Mouse (Mus musculus) hindbrain, embryonic 13.5 days (tissue): ENCODE data around the gene Kap. TPM values are rescaled to one million over a fixed set of nuclear protein-coding genes. Genes with fewer than 3 reads are reported as not detected.
A peak's percentile ranks its signal among the peaks of the same experiment; 100 is the strongest.
"Not testable (repeated sequence)": the region's sequence is repeated elsewhere in the genome, so short reads cannot be mapped to it uniquely, and the experiment has no call there.

ENCODE experiments used
- ATAC-seq: fragments of 200-750 bp; cut with Nextera tagmentation; 2 replicates; pipeline ENCODE4 v1.8.0; 2017; ENCODE audit warnings: moderate TSS enrichment; ENCODE audit not compliant: low FRiP score
- H3K27ac ChIP-seq: fragments of 300-500 bp; sonication (generic); 2 replicates; pipeline ENCODE4 v1.5.1; 2015; ENCODE audit warnings: inconsistent platforms, mild to moderate bottlenecking, moderate library complexity
- H3K27me3 ChIP-seq: fragments of 300-500 bp; sonication (generic); 2 replicates; pipeline ENCODE4 v1.6.1; 2015; ENCODE audit warnings: mild to moderate bottlenecking, inconsistent platforms
- H3K36me3 ChIP-seq: fragments of 300-500 bp; sonication (generic); 2 replicates; pipeline ENCODE4 v1.6.1; 2015; ENCODE audit warnings: mild to moderate bottlenecking, inconsistent platforms
- H3K4me1 ChIP-seq: fragments of 300-500 bp; sonication (generic); replicated peaks from 2 replicates; pipeline ENCODE4 v1.6.1; 2015; ENCODE audit warnings: inconsistent platforms
- H3K4me2 ChIP-seq: fragments of 300-500 bp; sonication (generic); 2 replicates; pipeline ENCODE4 v1.6.1; 2015; ENCODE audit warnings: inconsistent platforms, mild to moderate bottlenecking, moderate library complexity
- H3K4me3 ChIP-seq: fragments of 300-500 bp; sonication (generic); 2 replicates; pipeline ENCODE4 v1.5.1; 2015; ENCODE audit warnings: mild to moderate bottlenecking, inconsistent platforms
- H3K9ac ChIP-seq: fragments of 300-500 bp; sonication (generic); 2 replicates; pipeline ENCODE4 v1.6.1; 2015; ENCODE audit warnings: mild to moderate bottlenecking, inconsistent platforms
- H3K9me3 ChIP-seq: fragments of 300-500 bp; sonication (generic); 2 replicates; pipeline ENCODE4 v1.6.1; 2016; ENCODE audit warnings: inconsistent platforms
- WGBS: fragments of 180-500 bp; shearing (Covaris S2); methylation state at CpG from one replicate; pipeline ENCODE4 v1.1.7; 2015; 5-methylcytosine and 5-hydroxymethylcytosine counted together
- polyA plus RNA-seq: library from polyadenylated mRNA; unstranded; fragments of >200 nt; fragmentation: Nextera tagmentation; extraction: Ambion mirVana; gene quantifications from 2 replicates; pipeline ENCODE4 v1.2.1, GENCODE M21; 2015

The Kap gene
- not detected in 2 replicates for polyA plus RNA-seq

DNA sequence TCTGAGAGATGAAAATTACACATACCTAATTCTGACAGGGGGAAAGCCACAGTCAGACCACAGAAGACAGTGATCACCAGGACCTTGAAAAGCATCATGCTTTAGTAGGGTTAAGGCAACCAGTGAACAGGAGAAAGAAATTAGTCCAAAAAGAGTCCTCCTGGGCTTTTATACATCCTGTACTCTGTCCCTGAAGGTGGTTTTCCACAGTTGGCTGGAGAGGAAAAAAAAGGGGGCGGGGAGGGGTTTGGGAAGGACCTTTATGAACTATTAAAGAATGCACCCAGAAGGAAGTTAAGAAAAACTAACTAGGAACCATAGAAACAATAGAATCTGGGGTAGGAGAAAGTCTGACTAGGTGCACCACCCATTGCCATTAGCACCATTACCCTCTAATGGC is at the start of gene Kap:
TSS of gene Kap (minus strand) at position 237 of the 400 bp plus-strand sequence.
- no peak for ATAC-seq
- Histone ChIP-seq H3K36me3 (no peaks in the 10 kb centered on the region), H3K4me1 (no peaks in the 10 kb centered on the region), H3K9ac (no peak within 1 kb of the TSS), H3K4me3 (no peak within 1 kb of the TSS), H3K9me3 (no peaks in the 10 kb centered on the region; the same call in 1 of the 2 replicates), H3K27me3 (no peaks in the 10 kb centered on the region), H3K4me2 (no peak within 1 kb of the TSS), H3K27ac (no peak within 1 kb of the TSS)
- 83% methylated on average over 1 of the region's 1 CpGs for WGBS

DNA sequence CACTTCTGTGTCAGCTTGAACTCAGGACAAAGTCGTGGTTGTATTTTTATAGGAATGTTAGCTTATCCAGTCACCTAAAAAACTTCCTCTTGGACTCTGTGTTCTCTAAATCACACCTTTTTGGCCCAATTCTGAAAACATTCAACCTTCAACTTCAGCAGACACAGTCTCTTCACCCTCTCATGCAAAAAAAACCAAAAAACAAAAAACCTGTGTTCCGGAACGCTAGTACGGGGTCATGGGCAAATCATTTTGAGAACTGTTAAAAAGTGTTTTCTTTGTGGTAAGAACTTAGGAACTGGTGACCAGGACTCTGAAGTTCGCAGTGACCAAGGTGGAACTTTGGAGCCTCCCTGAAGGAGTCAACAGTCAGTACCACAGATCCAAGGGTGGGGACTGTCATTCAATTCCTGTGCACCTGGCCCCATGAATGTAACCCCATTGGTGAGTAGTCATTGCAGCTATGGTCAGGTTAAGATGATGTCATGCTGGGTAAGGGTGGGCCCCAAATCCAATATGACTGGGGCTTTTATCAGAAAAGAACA is 32.4 kb upstream of the Kap start:
- Histone ChIP-seq H3K4me1 (no peaks in the 10 kb centered on the region), H3K27me3 (no peaks in the 10 kb centered on the region), H3K36me3 (no peaks in the 10 kb centered on the region), H3K9ac (no peak overlapping the region), H3K27ac (no peak overlapping the region), H3K9me3 (no peaks in the 10 kb centered on the region), H3K4me3 (no peak overlapping the region), H3K4me2 (no peak overlapping the region)
- WGBS, result 87% methylated on average over 5 of the region's 5 CpGs
- no peak for ATAC-seq

DNA sequence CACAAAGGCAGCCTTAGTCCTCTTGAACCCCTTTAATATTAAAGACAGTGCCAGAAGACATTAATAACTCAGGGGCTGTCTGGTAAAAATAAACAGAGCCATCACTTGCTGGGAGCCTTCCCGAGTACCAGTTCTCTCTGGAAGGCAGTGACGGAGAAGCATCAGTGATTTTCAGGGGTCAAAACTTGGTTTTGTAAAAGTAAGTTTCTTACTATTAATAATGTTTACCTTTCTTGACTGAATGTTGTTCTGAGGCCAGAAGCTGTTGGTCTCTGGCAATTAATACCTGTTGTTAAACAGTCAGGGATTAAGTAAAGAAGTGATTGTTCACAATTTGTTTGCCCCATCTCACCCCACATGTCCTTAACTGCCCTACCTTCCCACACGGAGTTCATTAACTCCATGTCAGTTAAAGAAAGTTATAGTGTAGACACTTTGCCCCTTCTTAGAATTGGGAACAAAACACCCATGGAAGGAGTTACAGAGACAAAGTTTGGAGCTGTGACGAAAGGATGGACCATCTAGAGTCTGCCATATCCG is 30.0 kb upstream of the Kap start:
- 85% methylated on average over 5 of the region's 5 CpGs for WGBS

DNA sequence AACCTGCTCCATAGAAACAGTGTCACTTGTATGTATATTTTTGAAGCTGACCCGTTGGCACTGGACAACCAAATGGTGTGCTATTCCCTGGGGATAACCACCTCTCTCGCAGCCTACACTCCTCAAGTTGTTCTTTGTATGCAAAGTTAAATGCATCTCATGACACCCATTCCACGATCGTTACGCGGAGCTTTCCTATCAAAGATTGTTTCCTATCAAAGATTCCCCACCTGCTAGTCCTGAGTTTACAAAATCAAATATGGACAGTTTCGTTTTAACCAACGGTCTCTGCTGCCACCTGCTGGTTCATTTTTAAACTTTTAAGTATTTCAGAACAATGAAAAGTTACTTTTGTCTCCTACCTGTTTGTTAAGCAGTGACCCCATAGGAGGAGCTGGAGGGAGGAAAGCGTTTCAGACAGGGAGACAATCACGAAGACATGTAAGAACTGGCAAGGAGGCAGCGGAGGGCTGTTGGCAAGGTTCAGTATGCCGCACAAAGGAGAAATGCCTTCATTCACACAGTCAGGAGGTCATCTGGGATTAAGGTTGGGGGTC is 22.4 kb upstream of the Kap start:
- no peaks in the 10 kb centered on the region for H3K9me3 ChIP-seq
- no peak overlapping the region for H3K9ac ChIP-seq
- no peaks in the 10 kb centered on the region for H3K27me3 ChIP-seq
- peak; percentile 61 for ATAC-seq
- no peaks in the 10 kb centered on the region for H3K4me1 ChIP-seq
- no peak overlapping the region for H3K27ac ChIP-seq
- H3K4me3 ChIP-seq, result no peak overlapping the region
- whole genome bisulfite sequencing, result 36% methylated on average over 12 of the region's 12 CpGs
- no peak overlapping the region for H3K4me2 ChIP-seq
- H3K36me3 ChIP-seq, result no peaks in the 10 kb centered on the region

More for the DNA sequence above, 30.0 kb upstream of the Kap start:
- Histone ChIP-seq H3K4me1 (no peaks in the 10 kb centered on the region), H3K4me2 (no peak overlapping the region), H3K27me3 (no peaks in the 10 kb centered on the region), H3K4me3 (no peak overlapping the region), H3K9ac (no peak overlapping the region), H3K9me3 (no peaks in the 10 kb centered on the region), H3K36me3 (no peaks in the 10 kb centered on the region), H3K27ac (no peak overlapping the region)
- no peak for ATAC-seq

DNA sequence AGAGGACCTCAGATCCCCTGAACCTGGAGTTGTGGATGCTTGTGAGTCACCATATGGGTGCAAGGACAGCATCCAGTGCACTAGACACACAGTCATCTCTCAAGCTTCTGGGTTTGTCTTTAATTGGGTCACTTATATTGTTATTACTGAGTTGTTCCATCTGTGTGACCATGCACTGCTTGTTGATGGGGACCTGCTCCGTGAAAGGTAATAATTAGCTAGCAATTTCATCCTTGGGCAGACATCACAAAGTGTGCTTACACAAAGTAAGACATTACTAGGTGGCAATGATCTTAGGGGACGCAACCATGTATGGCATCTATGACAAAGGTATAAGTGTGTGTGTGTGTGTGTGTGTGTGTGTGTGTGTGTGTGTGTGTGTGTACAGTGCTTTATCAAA is 19.1 kb upstream of the Kap start:
- Histone ChIP-seq H3K4me3 (no peak overlapping the region), H3K27ac (no peak overlapping the region), H3K36me3 (no peaks in the 10 kb centered on the region), H3K4me1 (no peaks in the 10 kb centered on the region), H3K9ac (no peak overlapping the region), H3K4me2 (no peak overlapping the region), H3K9me3 (no peaks in the 10 kb centered on the region), H3K27me3 (no peaks in the 10 kb centered on the region)
- no peak for ATAC-seq
- 85% methylated on average over 2 of the region's 2 CpGs for WGBS

DNA sequence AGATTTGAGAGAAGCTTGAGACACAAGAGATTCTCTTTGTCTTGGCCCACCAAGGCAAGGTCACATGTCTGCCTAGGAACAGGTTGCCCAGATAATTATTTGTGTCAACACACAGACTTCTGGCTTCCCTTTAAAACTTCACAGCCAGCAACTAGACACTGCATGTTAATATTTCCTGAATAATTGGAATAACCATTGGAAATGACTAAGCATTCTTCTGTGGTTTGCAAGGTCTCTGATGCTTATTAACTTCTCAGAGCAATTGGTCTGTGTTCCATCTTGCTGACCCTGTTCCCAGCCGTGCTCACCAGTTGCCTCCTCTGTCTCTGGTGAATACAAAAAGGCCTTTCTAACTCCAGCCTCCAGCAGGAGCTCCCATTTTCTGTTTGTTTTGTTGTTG is 17.6 kb upstream of the Kap start:
- Histone ChIP-seq H3K4me2 (no peak overlapping the region), H3K9ac (no peak overlapping the region), H3K27me3 (no peaks in the 10 kb centered on the region), H3K9me3 (no peaks in the 10 kb centered on the region), H3K27ac (no peak overlapping the region), H3K36me3 (no peaks in the 10 kb centered on the region), H3K4me1 (no peaks in the 10 kb centered on the region), H3K4me3 (no peak overlapping the region)
- WGBS, result 68% methylated on average over 1 of the region's 1 CpGs
- no peak for ATAC-seq

DNA sequence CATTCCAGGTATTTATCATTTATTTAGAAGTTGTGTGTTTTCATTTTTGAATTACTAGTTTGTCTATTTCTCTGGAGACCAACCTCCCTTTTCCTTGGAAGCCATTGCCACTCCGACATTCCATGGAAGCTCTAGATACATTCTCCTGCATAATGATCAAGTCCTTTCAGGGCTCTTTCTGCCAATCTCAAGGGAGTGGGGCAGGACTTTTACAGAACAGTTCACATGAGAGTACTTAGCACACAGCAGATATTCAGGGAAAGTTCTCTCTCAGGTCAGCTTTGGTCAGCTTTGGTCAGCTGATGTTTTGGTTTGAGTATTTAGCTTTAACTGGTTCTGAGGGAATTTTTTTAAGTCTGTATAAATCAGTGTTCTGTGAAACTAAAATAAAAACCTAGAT is 14.8 kb upstream of the Kap start:
- Histone ChIP-seq H3K4me2 (no peak overlapping the region), H3K4me1 (no peaks in the 10 kb centered on the region), H3K9ac (no peak overlapping the region), H3K4me3 (no peak overlapping the region), H3K27me3 (no peaks in the 10 kb centered on the region), H3K27ac (no peak overlapping the region), H3K9me3 (no peaks in the 10 kb centered on the region), H3K36me3 (no peaks in the 10 kb centered on the region)
- WGBS, result 85% methylated on average over 1 of the region's 1 CpGs
- no peak for ATAC-seq

DNA sequence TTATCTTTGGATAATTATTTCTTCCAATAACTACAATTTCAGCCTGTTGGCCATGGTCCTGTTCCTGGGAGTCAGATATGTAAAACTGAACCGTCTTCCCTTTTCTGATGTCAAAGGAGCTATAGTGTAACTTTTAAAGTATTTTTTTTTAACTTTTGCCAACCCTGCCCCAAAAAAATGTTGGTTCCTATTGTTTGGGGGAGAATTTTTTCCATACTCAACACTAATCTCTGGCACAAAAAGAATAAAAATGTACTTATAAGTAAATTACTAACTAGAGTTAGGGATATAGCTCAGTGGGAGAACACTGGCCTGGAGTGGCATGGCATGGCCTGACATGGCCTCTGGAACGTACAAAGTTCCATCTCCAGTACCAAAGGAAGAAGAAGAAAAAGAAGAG is 2.3 kb upstream of the Kap start:
- 80% methylated on average over 2 of the region's 2 CpGs for WGBS
- Histone ChIP-seq H3K9me3 (no peaks in the 10 kb centered on the region; the same call in 1 of the 2 replicates), H3K4me3 (no peak overlapping the region), H3K27me3 (no peaks in the 10 kb centered on the region), H3K36me3 (no peaks in the 10 kb centered on the region), H3K27ac (no peak overlapping the region), H3K9ac (no peak overlapping the region), H3K4me1 (no peaks in the 10 kb centered on the region), H3K4me2 (no peak overlapping the region)
- ATAC-seq, result no peak

DNA sequence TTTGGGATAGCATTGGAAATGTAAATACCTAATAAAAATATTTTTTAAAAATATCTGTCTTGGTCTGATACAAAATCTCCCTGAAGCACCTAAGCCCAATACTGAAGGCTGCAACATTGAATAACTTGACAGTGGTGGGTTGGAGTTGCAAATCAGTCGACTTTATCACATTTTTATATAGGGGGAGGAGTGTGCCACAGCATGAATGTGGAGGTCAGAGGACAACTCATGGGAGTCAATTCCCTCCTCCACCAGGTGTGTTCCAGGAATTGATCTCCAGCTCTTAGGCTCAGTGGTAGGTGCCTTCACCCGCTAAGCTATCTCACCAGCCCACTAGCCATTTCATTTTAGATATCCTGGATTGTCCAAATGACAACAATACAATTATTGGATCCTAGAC is 4.2 kb downstream of the Kap start:
- H3K27ac ChIP-seq, result no peak overlapping the region
- no peak overlapping the region for H3K4me2 ChIP-seq
- H3K4me3 ChIP-seq, result no peak overlapping the region
- no peaks in the 10 kb centered on the region; the same call in 1 of the 2 replicates for H3K9me3 ChIP-seq
- ATAC-seq, result no peak
- H3K9ac ChIP-seq, result no peak overlapping the region
- H3K36me3 ChIP-seq, result no peaks in the 10 kb centered on the region
- H3K27me3 ChIP-seq, result no peaks in the 10 kb centered on the region
- no peaks in the 10 kb centered on the region for H3K4me1 ChIP-seq
- WGBS, result 71% methylated on average over 2 of the region's 2 CpGs

DNA sequence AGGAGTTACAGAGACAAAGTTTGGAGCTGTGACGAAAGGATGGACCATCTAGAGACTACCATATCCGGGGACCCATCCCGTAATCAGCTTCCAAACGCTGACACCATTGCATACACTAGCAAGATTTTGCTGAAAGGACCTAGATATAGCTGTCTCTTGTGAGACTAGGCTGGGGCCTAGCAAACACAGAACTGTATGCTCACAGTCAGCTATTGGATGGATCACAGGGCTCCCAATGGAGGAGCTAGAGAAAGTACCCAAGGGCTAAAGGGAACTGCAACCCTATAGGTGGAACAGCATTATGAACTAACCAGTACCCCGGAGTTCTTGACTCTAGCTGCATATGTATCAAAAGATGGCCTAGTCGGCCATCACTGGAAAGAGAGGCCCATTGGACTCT is 4.7 kb downstream of the Kap start:
- WGBS, result 92% methylated on average over 6 of the region's 6 CpGs

DNA sequence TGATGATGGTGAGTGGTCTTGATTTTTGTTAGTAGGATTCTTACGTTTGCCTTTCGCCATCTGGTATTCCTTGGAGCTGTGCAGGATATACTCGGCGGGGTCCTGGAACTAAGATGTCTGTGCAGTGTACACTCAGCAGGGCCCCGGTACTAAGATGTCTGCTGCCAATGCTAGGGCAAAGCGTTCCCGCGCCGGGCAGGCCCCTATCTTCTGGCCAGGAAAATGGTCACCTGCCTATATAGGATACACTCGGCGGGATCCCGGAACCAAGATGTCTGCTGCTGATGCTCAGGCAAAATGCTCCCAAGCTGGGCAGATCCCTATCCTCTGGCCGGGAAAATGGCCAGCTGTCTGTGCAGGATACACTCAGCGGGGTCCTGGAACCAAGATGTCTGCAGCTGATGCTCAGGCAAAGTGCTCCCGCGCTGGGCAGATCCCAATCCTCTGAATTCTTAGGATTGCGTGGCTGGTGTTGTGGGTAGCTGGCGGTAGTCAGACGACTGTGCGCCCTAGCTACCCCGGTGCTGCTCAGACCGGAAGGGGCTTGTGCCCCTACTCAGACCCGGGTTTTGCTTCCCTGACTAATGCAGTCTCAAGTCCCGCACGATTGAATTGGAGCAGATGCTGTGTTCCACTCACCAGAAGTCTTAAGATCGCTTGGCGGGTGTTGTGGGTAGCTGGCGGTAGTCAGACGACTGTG is 15.1 kb downstream of the Kap start:
- H3K9me3 ChIP-seq, H3K27me3 ChIP-seq, ATAC-seq, H3K4me1 ChIP-seq, H3K4me3 ChIP-seq, H3K4me2 ChIP-seq, H3K27ac ChIP-seq, H3K36me3 ChIP-seq, H3K9ac ChIP-seq: not testable (repeated sequence)
- 89% methylated on average over 29 of the region's 29 CpGs for WGBS

More for the DNA sequence above, 4.7 kb downstream of the Kap start:
- H3K27ac ChIP-seq, H3K4me1 ChIP-seq, H3K9ac ChIP-seq, H3K36me3 ChIP-seq, H3K4me2 ChIP-seq, H3K27me3 ChIP-seq, H3K9me3 ChIP-seq, ATAC-seq, H3K4me3 ChIP-seq: not testable (repeated sequence)

DNA sequence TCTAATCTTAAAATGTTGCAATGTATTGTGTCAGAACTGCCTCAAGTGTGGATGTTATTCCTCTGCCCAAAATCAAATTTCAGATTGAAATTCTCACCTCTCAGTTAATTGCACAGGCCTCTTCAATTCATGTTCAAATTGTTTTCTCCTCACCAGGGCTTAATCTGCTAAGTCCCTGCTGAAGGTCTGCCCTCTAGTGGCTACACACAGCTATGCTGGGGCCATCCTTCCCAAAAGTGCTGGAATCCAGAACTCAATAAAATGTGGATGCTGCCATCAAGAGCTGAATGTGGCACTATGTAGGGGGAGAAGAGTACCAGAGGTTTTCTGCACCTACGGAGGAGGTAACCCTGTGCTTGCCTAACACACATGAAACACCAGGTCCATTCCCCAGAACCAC is 41.2 kb downstream of the Kap start:
- ATAC-seq, result no peak
- Histone ChIP-seq H3K27ac (no peak overlapping the region), H3K4me2 (no peak overlapping the region), H3K9me3 (no peaks in the 10 kb centered on the region), H3K27me3 (no peaks in the 10 kb centered on the region), H3K4me3 (no peak overlapping the region), H3K4me1 (no peaks in the 10 kb centered on the region), H3K9ac (no peak overlapping the region), H3K36me3 (no peaks in the 10 kb centered on the region)
- 35% methylated on average over 1 of the region's 1 CpGs for WGBS
